In genomic region chr15:83447791-83448544, GRCm38 (mm10) we compare ENCODE assay signal across 8 mouse cellular contexts. TPM values are rescaled to one million over a fixed set of nuclear protein-coding genes. Genes with fewer than 3 reads are reported as not detected.
A peak's percentile ranks its signal among the peaks of the same experiment; 100 is the strongest.
DNase-seq lines count a peak whose midpoint lies in the region; ATAC-seq and TF ChIP-seq lines count a peak whose summit lies in the region.

No protein-coding gene starts in this region.

- H3K9ac ChIP-seq in heart, adult 2 months (ENCODE audit: low read depth, low read length) = peak overlapping the region; percentile 15; the same call in 1 of the 2 replicates

- no peak for TF ChIP-seq POLR2A in heart, adult 2 months (IDR thresholded peaks at IDR 0.05; ENCODE audit: insufficient read depth, low read depth, low read length)

- no peak for DNase-seq in heart, adult 2 months
- no peak for DNase-seq in heart, adult 9 months (ENCODE audit: low spot score in 2 of 2)
- peak; percentile 68 for DNase-seq in NIH3T3 (ENCODE audit: low read depth)
- DNase-seq in layer of hippocampus, adult 2 months (ENCODE audit: low spot score in 2 of 2) = peak; percentile 73 to 83
- no peak for DNase-seq in gastrocnemius, adult 8-10 months (ENCODE audit: low spot score in 2 of 2)
- no peak for DNase-seq in cerebellum, postnatal 14 days

- no peak for TF ChIP-seq CTCF in heart, adult 2 months (IDR thresholded peaks at IDR 0.05)
- no peak for TF ChIP-seq CTCF in layer of hippocampus, adult 2 months (conservative IDR thresholded peaks at IDR 0.05)

- 22% methylated on average over 10 of the region's 10 CpGs for WGBS in heart, adult 2 months

- TF ChIP-seq EP300 in heart, adult 2 months (IDR thresholded peaks at IDR 0.05; ENCODE audit: insufficient read depth, low read depth, low read length) = no peak

- H3K27me3 ChIP-seq in heart, adult 2 months (ENCODE audit: control insufficient read depth, insufficient read depth, low read length) = no peaks in the 10 kb centered on the region
- no peaks in the 10 kb centered on the region for H3K27me3 ChIP-seq in megakaryocyte, embryonic 14.5 days (replicated peaks)

- peaks cover 20% of the 10 kb centered on the region for H3K36me3 ChIP-seq in heart, adult 2 months (ENCODE audit: control insufficient read depth, insufficient read depth, low read length)
- H3K36me3 ChIP-seq in megakaryocyte, embryonic 14.5 days (replicated peaks; ENCODE audit: low read length) = peaks cover 39% of the 10 kb centered on the region

- H3K9me3 ChIP-seq in megakaryocyte, embryonic 14.5 days = no peaks in the 10 kb centered on the region

- peaks cover 47% of the 10 kb centered on the region for H3K4me1 ChIP-seq in heart, adult 2 months (ENCODE audit: control insufficient read depth, insufficient read depth, low read length)
- H3K4me1 ChIP-seq in megakaryocyte, embryonic 14.5 days = peaks cover 92% of the 10 kb centered on the region

- intact Hi-C loops in heart, adult 2 months (cut with DNase I) = no loop called here

- peaks cover 10% of the 10 kb centered on the region for H3K79me2 ChIP-seq in heart, adult 2 months (replicated peaks; ENCODE audit: control insufficient read depth, insufficient read depth, low read length)

- no peak overlapping the region for H3K4me3 ChIP-seq in heart, adult 2 months
- H3K4me3 ChIP-seq in layer of hippocampus, adult 2 months = peak overlapping the region; percentile 47
- H3K4me3 ChIP-seq in megakaryocyte, embryonic 14.5 days (replicated peaks) = peak overlapping the region; percentile 87

- no peak for ATAC-seq in inflammation-experienced regulatory T-cells, adult 6 months

- peak overlapping the region; percentile 5 for H3K27ac ChIP-seq in heart, adult 2 months
- peak overlapping the region; percentile 75 for H3K27ac ChIP-seq in layer of hippocampus, adult 2 months

RNA-seq across cellular contexts. Expression of gene Pacsin2, which starts 16.4 kb away (rescaled TPM):
- total RNA-seq in heart, adult 2 months (2021) = 100 to 1,000 TPM; 200 to 246 TPM
- 111 and 169 TPM in 2 replicates for polyA plus RNA-seq in heart, adult 2 months (2012; rRNA removed)
- 100 to 1,000 TPM in 1 of 2 experiments, 10 to 100 TPM in 1; 99.7 to 104 TPM for total RNA-seq in layer of hippocampus, adult 2 months (2021)
- polyA plus RNA-seq in megakaryocyte, embryonic 14.5 days (2012; ENCODE audit: insufficient read depth, low replicate concordance) = 39.9 and 82.1 TPM in 2 replicates
- 10 to 100 TPM; 17.1 to 34.5 (median 22.0) TPM for polyA plus RNA-seq in inflammation-experienced regulatory T-cells, adult 6 months (2017; shearing (Covaris generic))
- total RNA-seq in gastrocnemius, adult 8-10 months (2022) = 10 to 100 TPM; 45.3 to 58.5 (median 48.2) TPM

Comparison
In these comparisons a context has a peak if more than half of its experiments do, and no peak if none do; other contexts are left out.
1. DNase-seq: peak in NIH3T3 (single experiment) and layer of hippocampus, adult 2 months (2 of 2); none in heart, adult 2 months (0 of 2), heart, adult 9 months (0 of 2), gastrocnemius, adult 8-10 months (0 of 2) and cerebellum, postnatal 14 days (0 of 2).